Mouse (Mus musculus): ENCODE measurements at regions not wholly inside any gene's neighbourhood (a gene's known extent, or its start where the extent isn't known, plus 50 kb on each side); places are given as distances from the start of the nearest gene placed in this dataset.

- H3K4me3 ChIP-seq (ENCODE audit: low read length): no peak overlapping the region
- H3K9me3 ChIP-seq (ENCODE audit: low read length): no peaks in the 10 kb centered on the region
- no peak overlapping the region for H3K9ac ChIP-seq (replicated peaks; ENCODE audit: low read length)
- DNase-seq (ENCODE audit: low spot score): no peak
- H3K27me3 ChIP-seq (ENCODE audit: insufficient read depth, low read length): no peaks in the 10 kb centered on the region
- no peaks in the 10 kb centered on the region for H3K4me1 ChIP-seq (ENCODE audit: insufficient read depth, low read length)
- ATAC-seq: no peak
- WGBS: 65% methylated on average over 9 of the region's 9 CpGs
- no peak overlapping the region for H3K4me2 ChIP-seq (ENCODE audit: low read depth, low read length)
- no peaks in the 10 kb centered on the region for H3K36me3 ChIP-seq (ENCODE audit: insufficient read depth, low read length)
- no peak for TF ChIP-seq CTCF (IDR thresholded peaks at IDR 0.05; ENCODE audit: low read depth)
- H3K27ac ChIP-seq: no peak overlapping the region
These were observed 246.1 kb upstream of the Bmper start for GRCm38 (mm10) chr9:22976748-22977147.

DNA sequence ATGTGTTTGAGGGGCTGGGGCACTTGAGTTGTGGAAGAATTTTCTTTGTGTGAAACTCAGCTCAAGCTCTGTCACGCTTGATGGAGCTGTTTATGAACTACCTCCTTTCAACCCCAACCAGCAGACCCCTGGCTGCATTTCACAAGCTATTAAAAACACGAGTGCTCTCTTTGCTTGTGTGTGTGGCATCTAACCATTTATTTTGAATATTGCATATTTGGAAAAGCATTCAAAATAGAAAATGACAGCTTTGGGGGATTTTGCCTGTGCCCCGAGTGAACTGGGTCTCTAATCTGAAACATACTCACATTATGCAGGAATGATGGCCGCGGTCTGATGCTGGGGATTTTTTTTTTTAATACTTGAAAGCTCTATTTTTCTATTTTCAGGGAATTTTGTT is 243.2 kb upstream of the Bmper start:
- H3K36me3 ChIP-seq (ENCODE audit: insufficient read depth, low read length): no peaks in the 10 kb centered on the region
- 59% methylated on average over 5 of the region's 5 CpGs for WGBS
- H3K9me3 ChIP-seq (ENCODE audit: low read length): no peaks in the 10 kb centered on the region
- TF ChIP-seq CTCF (IDR thresholded peaks at IDR 0.05; ENCODE audit: low read depth): no peak
- no peak overlapping the region for H3K4me3 ChIP-seq (ENCODE audit: low read length)
- H3K27me3 ChIP-seq (ENCODE audit: insufficient read depth, low read length): no peaks in the 10 kb centered on the region
- no peak overlapping the region for H3K27ac ChIP-seq
- ATAC-seq: no peak
- no peak overlapping the region for H3K4me2 ChIP-seq (ENCODE audit: low read depth, low read length)
- no peak for DNase-seq (ENCODE audit: low spot score)
- H3K9ac ChIP-seq (replicated peaks; ENCODE audit: low read length): no peak overlapping the region
- no peaks in the 10 kb centered on the region for H3K4me1 ChIP-seq (ENCODE audit: insufficient read depth, low read length)

DNA sequence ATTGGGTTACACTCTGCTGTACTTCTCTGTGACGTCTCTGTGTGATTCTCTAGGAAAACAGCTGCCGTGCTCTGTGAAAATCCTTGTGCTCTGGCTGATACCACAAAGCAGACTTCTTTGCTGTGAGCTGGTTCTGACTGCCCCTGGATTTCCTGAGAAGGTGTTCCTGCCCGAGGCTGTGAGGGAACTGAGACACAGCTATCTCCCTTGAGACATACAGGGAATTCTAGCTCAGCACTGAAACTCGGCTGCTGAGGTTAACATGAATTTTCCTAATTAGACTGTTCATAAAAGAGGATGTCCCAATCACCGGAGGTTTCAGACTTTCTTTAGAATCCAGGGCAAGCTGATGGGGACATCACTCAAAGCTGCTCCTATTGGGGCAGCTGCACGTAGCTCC is 233.4 kb upstream of the Bmper start:
- H3K27me3 ChIP-seq (ENCODE audit: insufficient read depth, low read length): no peaks in the 10 kb centered on the region
- H3K9me3 ChIP-seq (ENCODE audit: low read length): no peaks in the 10 kb centered on the region
- ATAC-seq (no peak), DNase-seq (ENCODE audit: low spot score) (no peak)
- 72% methylated on average over 6 of the region's 6 CpGs for WGBS
- no peak overlapping the region for H3K9ac ChIP-seq (replicated peaks; ENCODE audit: low read length)
- H3K4me1 ChIP-seq (ENCODE audit: insufficient read depth, low read length): no peaks in the 10 kb centered on the region
- H3K4me3 ChIP-seq (ENCODE audit: low read length): no peak overlapping the region
- no peak for TF ChIP-seq CTCF (IDR thresholded peaks at IDR 0.05; ENCODE audit: low read depth)
- H3K36me3 ChIP-seq (ENCODE audit: insufficient read depth, low read length): no peaks in the 10 kb centered on the region
- H3K27ac ChIP-seq: no peak overlapping the region
- no peak overlapping the region for H3K4me2 ChIP-seq (ENCODE audit: low read depth, low read length)

DNA sequence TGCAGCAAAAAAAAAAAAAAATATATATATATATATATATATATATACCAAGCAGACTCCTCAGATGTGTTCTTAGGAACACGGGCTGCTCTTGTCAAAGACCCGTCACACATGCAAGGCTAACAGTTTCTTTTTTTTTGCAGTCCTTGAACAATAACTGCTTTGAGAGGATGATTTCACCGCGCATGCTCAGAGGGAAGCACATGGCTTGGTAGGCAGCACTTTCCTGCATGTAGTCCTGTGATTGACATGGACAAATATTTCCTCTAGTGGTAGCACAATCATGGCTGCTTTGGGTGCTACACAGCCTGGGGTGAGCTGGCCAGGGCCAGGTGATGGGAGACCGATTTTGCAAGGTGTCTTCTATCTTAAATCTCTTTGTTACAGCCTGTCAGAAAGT is 229.3 kb upstream of the Bmper start:
- Histone ChIP-seq H3K4me3 (ENCODE audit: low read length) (no peak overlapping the region), H3K36me3 (ENCODE audit: insufficient read depth, low read length) (no peaks in the 10 kb centered on the region), H3K4me1 (ENCODE audit: insufficient read depth, low read length) (no peaks in the 10 kb centered on the region), H3K27me3 (ENCODE audit: insufficient read depth, low read length) (no peaks in the 10 kb centered on the region), H3K27ac (no peak overlapping the region), H3K9ac (replicated peaks; ENCODE audit: low read length) (no peak overlapping the region), H3K9me3 (ENCODE audit: low read length) (no peaks in the 10 kb centered on the region), H3K4me2 (ENCODE audit: low read depth, low read length) (no peak overlapping the region)
- ATAC-seq (no peak), DNase-seq (ENCODE audit: low spot score) (no peak)
- WGBS: 82% methylated on average over 5 of the region's 5 CpGs
- TF ChIP-seq CTCF (IDR thresholded peaks at IDR 0.05; ENCODE audit: low read depth): no peak

GRCm38 (mm10) chr9:22995564-22995963 is 227.3 kb upstream of the Bmper start:
- Histone ChIP-seq H3K9ac (replicated peaks; ENCODE audit: low read length) (no peak overlapping the region), H3K36me3 (ENCODE audit: insufficient read depth, low read length) (no peaks in the 10 kb centered on the region), H3K4me1 (ENCODE audit: insufficient read depth, low read length) (no peaks in the 10 kb centered on the region), H3K4me2 (ENCODE audit: low read depth, low read length) (no peak overlapping the region), H3K27ac (no peak overlapping the region), H3K27me3 (ENCODE audit: insufficient read depth, low read length) (no peaks in the 10 kb centered on the region), H3K4me3 (ENCODE audit: low read length) (no peak overlapping the region), H3K9me3 (ENCODE audit: low read length) (no peaks in the 10 kb centered on the region)
- WGBS: 78% methylated on average over 9 of the region's 9 CpGs
- no peak for ATAC-seq
- TF ChIP-seq CTCF (IDR thresholded peaks at IDR 0.05; ENCODE audit: low read depth): no peak
- DNase-seq (ENCODE audit: low spot score): no peak

DNA sequence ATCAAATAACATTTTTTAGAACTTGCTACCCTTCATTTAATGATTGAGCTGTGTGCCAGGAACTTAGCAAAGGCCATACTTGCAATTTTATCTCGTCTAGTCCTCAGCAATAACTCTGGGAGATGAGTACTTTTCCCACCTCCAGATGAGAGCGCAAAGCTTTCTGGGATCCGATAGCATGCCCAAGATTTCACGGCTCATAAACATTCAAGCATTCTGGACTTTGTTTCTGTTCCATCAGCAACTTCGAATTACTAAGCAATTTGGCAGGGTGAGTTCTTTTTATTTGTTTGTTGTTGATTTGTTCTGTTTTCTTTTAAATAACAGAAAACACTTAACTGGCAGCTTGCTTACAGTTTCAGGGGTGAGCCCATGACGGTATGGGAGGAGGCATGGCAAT is 224.6 kb upstream of the Bmper start:
- H3K36me3 ChIP-seq (ENCODE audit: insufficient read depth, low read length): no peaks in the 10 kb centered on the region

GRCm38 (mm10) chr9:22999181-22999580 is 223.7 kb upstream of the Bmper start:
- no peaks in the 10 kb centered on the region for H3K27me3 ChIP-seq (ENCODE audit: insufficient read depth, low read length)
- TF ChIP-seq CTCF (IDR thresholded peaks at IDR 0.05; ENCODE audit: low read depth): no peak
- no peaks in the 10 kb centered on the region for H3K36me3 ChIP-seq (ENCODE audit: insufficient read depth, low read length)
- no peak overlapping the region for H3K4me3 ChIP-seq (ENCODE audit: low read length)
- WGBS: 61% methylated on average over 4 of the region's 4 CpGs
- no peaks in the 10 kb centered on the region for H3K9me3 ChIP-seq (ENCODE audit: low read length)
- no peak for DNase-seq (ENCODE audit: low spot score)
- no peak overlapping the region for H3K9ac ChIP-seq (replicated peaks; ENCODE audit: low read length)
- ATAC-seq: no peak
- H3K4me2 ChIP-seq (ENCODE audit: low read depth, low read length): no peak overlapping the region
- H3K4me1 ChIP-seq (ENCODE audit: insufficient read depth, low read length): no peaks in the 10 kb centered on the region
- H3K27ac ChIP-seq: no peak overlapping the region

More for the DNA sequence above, 224.6 kb upstream of the Bmper start:
- no peak overlapping the region for H3K4me3 ChIP-seq (ENCODE audit: low read length)
- no peaks in the 10 kb centered on the region for H3K9me3 ChIP-seq (ENCODE audit: low read length)
- no peaks in the 10 kb centered on the region for H3K4me1 ChIP-seq (ENCODE audit: insufficient read depth, low read length)
- ATAC-seq (no peak), DNase-seq (ENCODE audit: low spot score) (no peak)
- 55% methylated on average over 6 of the region's 6 CpGs for WGBS
- TF ChIP-seq CTCF (IDR thresholded peaks at IDR 0.05; ENCODE audit: low read depth): no peak
- H3K4me2 ChIP-seq (ENCODE audit: low read depth, low read length): no peak overlapping the region
- no peaks in the 10 kb centered on the region for H3K27me3 ChIP-seq (ENCODE audit: insufficient read depth, low read length)
- H3K9ac ChIP-seq (replicated peaks; ENCODE audit: low read length): no peak overlapping the region
- H3K27ac ChIP-seq: no peak overlapping the region

Data from hindbrain, postnatal 0 days (tissue).